16 mouse cellular contexts compared by ENCODE assay signal in the genomic region with DNA sequence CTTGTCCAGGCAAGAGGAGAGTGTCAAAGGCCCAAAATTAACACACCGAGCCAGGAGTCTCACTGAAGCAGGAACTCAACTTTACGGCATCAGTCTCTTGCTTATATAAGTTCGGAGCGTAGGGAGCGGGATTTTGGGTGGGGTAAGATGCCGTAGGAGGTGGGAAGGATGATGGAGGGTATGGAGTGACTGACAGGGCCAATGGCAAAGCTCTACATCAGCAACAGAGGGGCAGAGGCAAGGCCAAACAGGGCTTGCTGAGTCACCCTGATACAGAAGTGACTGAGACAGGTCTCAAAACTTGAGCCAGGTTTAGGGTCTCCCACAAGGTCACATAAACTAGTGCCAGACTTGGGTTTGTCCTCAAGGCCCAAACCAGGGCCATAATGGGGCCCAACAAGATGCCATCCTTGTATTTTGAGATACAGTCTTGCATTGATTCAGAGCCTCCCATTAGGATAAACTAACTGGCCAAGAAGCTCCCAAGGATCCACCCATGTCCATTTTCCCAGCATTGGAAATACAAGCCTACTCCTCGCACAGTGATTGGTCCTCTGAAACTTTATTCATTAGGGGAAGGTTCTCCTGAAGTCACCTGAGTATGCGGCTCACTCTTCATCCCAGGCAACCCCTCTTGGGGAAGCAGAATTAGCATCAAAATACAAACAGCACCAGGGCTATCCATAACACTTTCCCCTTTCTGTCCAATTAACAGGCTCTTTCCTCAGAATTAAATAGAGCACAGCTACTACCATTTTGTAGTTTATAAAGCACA. TPM values are rescaled to one million over a fixed set of nuclear protein-coding genes. Genes with fewer than 3 reads are reported as not detected.
"Had no signal": no experiment of that assay in that cellular context is flagged by ENCODE, and none has a peak within 500 bp of the region (broad histone marks: within the 10 kb centered on the region; RNA-seq: fewer than 3 reads in every experiment).

No protein-coding gene starts in this region.

- H3K4me2 ChIP-seq: lung, embryonic 14.5 days; midbrain, embryonic 11.5 days; midbrain, embryonic 13.5 days; midbrain, embryonic 15.5 days; neural tube, embryonic 12.5 days; stomach, embryonic 15.5 days had no signal

- H3K4me3 ChIP-seq: megakaryocyte, embryonic 14.5 days; midbrain, embryonic 13.5 days; midbrain, embryonic 15.5 days; neural tube, embryonic 12.5 days; stomach, embryonic 15.5 days had no signal

- H3K27ac ChIP-seq: macrophage; midbrain, embryonic 13.5 days; midbrain, embryonic 15.5 days; neural tube, embryonic 12.5 days; stomach, embryonic 15.5 days; stomach, postnatal 0 days had no signal

- DNase-seq: lung, adult 18-20 months; lung, embryonic 14.5 days; lung, postnatal 10 days; lung, postnatal 36 days; right cerebral cortex, postnatal 14 days; thymus, adult 2 months; thymus, postnatal 25 days; thymus, postnatal 4 days had no signal

- H3K27me3 ChIP-seq: midbrain, embryonic 13.5 days; midbrain, embryonic 15.5 days; neural tube, embryonic 12.5 days; stomach, embryonic 15.5 days had no signal

- H3K9ac ChIP-seq: lung, embryonic 14.5 days; midbrain, embryonic 13.5 days; midbrain, embryonic 15.5 days; neural tube, embryonic 12.5 days; stomach, embryonic 15.5 days had no signal

- ATAC-seq: midbrain, embryonic 13.5 days; midbrain, embryonic 15.5 days had no signal

- H3K4me1 ChIP-seq: midbrain, embryonic 13.5 days; midbrain, embryonic 15.5 days; neural tube, embryonic 12.5 days; stomach, embryonic 15.5 days had no signal

- H3K36me3 ChIP-seq: midbrain, embryonic 13.5 days; midbrain, embryonic 15.5 days; neural tube, embryonic 12.5 days; stomach, embryonic 15.5 days had no signal

- H3K9me3 ChIP-seq: megakaryocyte, embryonic 14.5 days; midbrain, embryonic 13.5 days; midbrain, embryonic 15.5 days; neural tube, embryonic 12.5 days; stomach, embryonic 15.5 days had no signal

RNA-seq across cellular contexts. Expression of a gene that starts 8.5 kb away (rescaled TPM):
- polyA plus RNA-seq: macrophage had no signal
